Mouse (Mus musculus): ENCODE data around the gene Rab21.

Rab21 gene

DNA sequence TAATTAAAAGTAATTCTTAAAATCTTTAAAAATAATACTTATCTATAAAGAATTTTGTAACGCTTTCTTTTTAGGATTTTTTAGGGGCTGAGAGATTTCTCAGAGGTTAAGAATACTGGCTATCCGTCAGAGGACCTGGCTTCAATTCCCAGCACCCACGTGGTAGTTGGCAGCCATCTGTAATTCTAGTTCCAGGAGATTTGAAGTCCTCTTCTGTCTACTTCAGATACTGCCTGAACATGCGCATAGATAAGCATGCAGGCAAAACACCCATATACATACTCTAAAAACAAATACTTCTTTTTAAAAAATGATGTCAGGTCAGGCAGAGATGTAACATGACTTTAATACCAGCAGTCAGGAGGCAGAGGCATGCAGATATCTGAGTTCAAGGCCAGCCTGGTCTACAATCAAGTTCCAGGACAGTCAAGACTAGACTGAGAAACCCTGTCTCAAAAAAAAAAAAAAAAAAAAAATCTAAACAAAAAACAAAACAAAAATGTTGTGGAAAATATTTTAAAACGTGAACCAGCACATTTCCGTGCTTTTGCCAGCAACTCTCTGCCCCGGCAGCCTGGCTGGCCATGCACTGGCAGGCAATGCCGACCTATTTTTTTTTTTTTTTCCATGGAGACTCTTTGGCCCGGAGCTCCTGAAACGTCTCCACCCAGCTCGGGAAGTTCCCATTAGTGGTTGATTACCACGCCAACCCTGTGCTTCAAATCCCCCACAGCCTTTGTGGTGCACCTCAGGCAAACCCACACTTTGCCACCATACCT, 44.6 kb downstream of the Rab21 start:
- no peak for DNase-seq

DNA sequence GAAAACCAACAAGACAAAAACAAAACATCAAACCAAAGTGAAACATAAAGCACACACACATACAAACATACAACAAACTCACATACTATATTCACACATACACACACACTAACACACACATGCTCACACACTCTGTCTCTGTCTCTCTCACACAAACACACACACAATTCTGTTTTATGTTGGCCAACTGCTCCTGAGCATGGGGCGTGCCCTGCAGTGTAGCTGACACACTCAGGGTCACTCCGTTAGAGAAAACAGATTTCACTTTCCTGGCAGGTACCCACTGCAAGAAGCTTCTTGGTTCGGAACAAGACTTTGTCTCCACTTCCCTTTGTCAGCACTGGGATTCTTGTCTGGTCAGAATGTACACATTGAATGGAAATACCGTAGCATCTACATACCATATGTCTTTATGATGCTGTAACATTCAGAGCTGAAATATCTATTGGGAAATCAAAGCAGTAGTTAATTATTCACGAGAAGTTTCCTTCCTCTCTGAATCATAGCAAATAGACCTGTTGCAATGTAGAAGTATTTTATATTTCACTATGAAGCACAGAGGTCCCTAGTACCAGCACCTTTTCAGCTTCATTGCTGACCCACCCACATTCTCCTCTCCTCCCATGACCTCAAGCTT, 52.4 kb downstream of the Rab21 start:
- DNase-seq: no peak

DNA sequence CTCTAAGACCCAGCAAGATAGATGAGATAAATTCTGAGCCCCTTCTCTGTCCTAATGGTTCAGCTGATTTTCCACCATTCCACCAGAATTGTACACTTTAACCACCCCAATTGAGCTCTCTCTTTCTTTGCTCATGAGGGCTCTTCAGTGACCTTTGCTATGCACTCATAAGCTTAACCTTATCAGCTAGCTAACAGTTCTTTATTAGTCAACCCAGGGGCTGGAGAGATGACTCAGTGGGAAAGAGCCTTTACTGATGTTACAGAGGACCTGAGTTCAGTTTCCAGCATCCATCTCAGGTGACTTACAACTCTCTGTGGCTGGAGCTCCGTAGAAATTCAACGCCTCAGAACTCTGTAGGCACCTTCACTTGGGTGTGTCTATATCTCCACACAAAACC, 53.1 kb downstream of the Rab21 start:
- DNase-seq: no peak

DNA sequence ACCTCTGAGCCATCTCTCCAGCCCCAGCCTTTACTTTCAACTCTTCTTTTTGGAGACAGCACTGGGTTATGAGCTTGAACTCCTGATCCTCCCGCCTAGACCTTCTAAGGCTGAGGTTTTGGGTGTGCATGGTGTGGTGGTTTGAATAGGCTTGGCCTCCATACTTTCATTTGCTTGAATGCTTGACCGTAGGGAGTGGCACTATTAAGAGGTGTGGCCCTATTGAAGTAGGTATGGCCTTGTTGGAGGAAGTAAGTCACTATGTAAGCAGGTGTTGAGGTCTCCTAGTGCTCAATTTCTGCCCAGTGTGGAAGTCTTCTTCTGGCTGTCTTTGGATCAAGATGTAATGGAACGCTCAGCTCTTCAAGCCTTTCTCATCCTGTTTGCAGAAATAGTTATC, 54.0 kb downstream of the Rab21 start:
- no peak for DNase-seq

DNA sequence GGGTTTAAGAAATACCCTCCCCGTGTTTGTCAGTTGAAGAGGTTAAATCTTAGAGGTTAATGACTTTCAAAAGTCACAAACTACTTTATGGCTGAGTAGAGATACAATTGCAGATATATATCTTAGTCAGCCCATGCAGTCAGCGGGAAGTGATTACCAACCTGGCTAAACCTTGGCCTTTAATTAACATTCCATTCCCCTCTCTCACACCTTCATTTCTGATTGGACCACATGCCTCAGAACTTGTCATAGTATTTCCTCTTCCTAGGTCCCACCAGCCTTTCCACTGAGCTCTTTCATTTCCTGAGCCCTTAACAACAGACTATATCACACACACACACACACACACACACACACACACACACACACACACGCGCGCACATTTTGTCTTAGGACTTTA, 59.2 kb downstream of the Rab21 start:
- DNase-seq: no peak

DNA sequence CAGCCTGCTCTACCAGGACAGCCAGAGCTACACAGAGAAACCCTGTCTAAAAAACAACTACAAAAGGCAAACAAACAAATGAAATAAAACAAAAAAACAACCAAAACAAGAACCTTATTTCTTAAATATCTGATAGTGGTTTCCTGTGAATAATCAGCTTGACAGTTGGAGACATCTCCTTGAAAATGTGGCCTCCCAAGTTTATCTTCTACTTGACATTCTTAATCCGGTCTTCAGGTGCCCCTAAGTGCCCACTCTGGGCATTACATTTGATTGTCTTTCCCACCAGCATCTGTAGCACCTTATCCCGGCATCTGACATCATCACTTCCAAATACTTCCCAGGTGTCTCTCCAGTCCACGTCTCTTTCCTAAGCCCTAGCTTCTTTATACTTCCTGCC, 61.9 kb downstream of the Rab21 start:
- no peak for DNase-seq

DNA sequence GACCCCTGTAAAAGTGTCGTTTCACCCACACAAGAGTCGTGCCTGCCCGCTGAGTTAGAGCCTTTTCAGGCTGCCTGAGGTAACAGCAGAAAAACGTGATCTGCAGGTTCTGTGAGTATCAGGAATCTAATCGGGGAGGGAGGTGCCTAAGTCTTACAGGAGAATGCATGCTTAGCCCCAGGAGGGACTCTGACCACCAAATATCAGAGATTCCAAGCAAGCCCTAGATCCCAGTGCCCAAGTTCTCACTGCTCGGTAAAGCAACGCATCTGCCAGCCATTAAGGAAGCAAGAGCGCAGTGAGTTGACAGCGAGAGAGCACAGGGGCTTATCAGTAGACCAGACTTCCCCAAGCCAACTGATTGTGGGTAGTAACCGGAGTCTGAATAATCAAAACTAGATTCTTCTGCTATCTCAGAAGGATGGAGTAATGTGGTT, 63.1 kb downstream of the Rab21 start:
- peak; percentile 40 for DNase-seq

DNA sequence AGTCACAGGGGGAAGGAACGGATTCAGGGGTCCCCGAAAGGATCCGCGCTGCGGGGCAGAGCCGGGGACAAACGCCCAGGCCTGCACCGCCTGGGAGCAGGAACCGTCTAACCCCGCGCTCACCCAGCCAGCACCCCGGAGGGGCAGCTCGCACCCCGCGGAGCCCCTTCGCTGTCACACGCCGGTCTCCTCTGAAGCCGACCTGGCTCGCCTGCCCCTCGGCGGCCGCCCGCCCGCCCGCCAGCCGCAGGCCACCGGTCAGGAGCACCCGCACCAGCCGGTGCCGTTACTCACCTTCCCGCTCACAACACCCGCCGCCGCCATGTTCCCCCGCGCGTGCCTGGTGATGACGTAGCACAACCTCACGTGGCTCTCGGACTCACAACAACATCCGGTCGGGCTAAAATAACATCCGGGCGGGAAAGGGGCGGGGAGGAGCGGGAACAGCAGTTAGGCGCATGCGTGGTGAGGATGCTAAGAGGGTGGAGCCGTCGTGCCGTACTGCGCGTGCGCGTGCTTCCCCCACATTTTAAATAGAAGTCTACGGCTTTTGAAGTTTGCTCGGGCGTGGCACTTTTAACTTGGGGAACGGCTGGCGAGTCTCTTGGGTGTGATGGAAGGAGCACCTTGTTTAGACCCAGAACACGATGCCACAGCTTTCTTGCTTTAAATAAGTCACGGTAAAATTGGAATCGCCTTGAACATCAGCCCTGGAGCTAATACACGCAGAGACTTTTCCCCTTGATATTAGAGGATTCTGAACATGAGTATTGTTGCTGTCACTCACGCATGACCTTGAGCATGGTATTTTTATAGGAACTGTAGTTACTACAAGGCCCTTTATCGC, 64.1 kb downstream of the Rab21 start, which contains the start of gene Tbc1d15:
Gene Tbc1d15, minus strand, starts transcription at position 380 of the 847 bp plus-strand sequence.
- DNase-seq: peak; percentile 99

DNA sequence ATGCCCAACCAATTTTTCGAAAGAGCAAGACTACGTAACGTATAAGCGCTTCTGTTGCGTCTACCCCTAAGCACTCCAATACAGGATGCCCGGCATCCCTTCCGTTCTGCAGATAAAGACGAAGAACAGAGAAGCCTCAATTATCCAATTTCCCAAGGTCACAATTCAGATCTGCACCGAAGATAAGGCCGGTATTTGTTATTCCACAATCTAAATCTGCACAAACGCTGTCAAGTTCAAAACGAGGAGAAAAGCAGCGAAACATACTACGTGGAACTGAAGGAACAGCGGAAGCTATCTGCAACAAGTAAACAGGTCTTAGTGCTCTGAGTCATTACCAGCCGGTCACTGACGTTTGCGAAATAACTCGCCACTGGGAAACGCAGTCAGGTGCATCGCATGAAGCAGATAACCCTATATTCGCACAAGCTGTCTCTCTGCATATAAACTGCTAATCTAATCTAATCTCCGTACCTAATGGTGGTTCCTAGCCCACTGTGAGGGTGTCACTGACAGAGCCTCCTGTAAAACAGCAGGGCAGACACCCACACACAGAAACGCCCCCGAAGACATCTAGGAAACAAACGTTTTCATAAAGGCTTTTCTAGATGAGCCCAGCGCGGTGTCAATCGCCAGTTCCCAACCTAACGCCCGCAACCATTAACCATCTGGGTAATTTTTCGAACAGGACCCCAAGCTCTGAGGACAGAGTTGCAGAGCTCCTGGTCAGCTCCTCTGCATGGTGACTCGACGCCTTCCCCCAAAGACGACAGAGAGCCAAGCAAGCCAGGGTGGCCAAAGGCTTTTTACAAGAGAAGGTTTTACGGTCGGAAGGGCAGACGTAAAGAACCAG, 64.9 kb downstream of the Rab21 start:
- no peak for DNase-seq

DNA sequence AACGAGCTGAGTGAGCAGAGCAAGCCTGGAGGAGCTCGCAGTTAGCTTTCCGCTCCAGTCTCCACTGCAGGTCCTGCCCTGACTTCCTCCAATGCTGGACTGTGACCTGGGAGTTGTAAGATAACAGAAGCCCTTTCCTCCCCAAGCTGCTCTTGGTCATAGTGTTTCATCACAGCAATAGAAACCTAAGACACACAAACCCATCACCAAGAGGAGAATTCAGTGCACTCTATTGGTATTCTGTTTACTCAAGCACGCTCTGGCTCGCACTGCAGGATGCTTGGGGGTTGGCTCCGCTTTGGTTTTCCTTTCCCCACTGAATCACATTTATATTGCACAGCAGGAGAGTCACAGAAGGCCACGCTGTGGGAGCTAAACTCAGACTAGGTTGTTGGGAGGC, 67.4 kb downstream of the Rab21 start:
- DNase-seq: no peak

DNA sequence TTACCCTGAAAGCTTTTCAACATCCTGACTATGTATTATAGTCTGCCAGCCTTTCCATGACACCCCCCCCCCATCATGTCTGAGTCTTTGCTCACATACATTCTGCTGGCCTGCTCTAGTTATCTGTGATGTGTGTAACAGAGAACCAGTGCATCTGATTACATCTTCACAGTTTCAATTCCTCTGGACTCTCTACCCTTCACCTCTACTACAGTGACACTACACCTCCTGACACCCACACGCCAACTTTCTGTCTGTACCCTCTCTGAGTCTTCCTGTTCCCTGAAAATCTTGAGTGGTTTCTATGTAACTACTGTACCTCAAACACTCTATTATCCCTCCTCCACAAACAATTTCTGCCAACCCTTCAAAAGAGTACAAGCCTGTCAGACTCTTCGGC, 69.9 kb downstream of the Rab21 start:
- DNase-seq: no peak

DNA sequence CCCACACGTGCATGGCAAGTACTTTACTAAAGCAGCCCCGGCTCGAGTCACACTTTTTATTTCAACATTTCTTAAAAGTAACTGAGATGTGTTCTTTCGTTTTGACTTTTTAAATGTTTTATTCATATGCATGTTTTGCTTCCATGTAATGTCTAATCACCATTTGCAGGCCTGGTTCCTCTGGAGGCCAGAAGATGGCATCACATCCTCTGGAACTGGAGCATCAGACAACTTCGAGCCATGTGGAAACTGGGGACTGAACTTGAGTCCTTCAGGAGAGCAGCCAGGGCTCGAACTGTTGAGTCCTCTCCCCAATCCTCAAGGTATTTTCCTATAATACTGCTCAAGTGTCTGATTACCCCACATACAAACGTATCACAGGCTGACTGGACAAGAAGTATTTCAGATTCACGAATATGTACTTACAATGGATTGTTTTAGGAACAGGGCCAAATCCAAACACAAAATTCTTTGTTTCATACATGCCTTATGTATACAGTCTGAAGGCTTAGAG, 74.3 kb downstream of the Rab21 start:
- no peak for DNase-seq

DNA sequence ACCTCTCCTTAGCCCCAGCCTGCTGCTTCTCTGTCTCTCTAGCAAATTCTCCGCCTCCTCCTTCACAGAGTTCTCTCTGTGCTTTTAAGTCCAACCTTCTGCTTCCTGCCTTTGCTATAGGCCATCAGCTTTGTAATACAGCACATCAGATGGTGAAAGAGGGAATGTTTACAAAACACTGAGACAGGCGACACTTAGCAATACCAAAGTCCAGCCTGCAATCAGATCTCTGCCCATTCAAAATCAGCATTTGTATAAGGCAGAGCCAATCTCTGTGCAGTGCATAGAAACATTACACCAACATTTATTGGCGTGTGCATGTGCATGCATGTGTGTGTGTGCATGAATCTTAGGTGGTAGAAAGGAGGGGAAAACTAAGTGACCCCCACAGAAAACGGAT, 77.5 kb downstream of the Rab21 start:
- DNase-seq: no peak

All from lung, postnatal 14 days (tissue).